Mouse (Mus musculus): ENCODE results near the gene Slc35f1.
"Not testable (repeated sequence)": the region's sequence is repeated elsewhere in the genome, so short reads cannot be mapped to it uniquely, and the experiment has no call there.

Slc35f1 gene

DNA sequence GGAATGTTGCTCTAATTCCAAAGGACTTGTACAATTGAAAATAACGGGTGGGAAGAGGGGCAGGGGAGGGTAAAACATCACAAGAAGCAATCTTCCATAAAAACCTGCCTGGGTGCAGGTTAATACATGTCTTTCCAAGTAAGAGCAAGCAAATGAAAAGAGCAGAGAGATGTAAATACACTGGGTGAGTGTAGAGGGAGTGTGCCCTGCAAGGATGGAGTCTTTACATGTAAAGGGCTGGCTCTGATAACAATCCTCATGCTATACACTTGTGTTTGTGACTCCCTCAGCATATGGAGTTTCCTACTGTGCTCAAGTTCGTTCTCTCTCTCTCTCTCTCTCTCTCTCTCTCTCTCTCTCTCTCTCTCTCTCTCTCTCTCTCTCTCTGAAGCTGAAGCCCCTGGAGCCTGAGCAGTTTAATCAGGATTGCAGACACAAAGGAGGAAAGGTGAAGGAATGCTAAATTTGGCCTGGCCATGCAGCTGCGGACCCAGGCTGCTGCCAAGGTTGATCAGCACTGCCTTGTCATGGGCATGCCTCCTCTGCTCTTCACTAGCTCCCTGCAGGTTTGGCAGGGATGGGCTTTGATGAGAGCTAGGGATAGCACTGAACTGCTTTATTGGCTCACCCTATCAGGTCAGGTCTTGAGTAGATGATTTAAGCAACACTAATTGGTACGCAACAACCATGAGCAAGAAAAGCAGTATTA is 187.9 kb downstream of the Slc35f1 start:
- POLR2A ChIA-PET: interaction anchor here in 1 of 4 experiments (0.7 kb wide), 1 partner anchor 32 kb away, joined by 7 read pairs; no protein-coding TSS in a partner anchor

DNA sequence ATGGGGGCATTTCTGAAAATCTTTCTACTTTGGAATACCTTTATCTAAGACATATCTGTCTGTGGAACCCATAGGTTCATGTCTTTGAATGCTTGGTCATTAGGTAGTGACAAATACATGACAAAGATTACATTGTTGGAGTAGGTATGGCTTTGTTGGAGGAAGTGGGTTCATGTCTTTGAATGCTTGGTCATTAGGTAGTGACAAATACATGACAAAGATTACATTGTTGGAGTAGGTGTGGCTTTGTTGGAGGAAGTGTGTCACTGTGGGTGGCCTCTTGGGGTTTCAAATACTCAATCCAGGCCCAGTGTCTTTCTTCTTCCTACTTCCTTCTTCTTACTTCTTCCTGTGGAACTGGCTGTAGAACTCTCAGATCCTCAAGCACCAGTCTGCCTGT is 206.4 kb downstream of the Slc35f1 start:
- POLR2A ChIA-PET, CTCF ChIA-PET: not testable (repeated sequence)

More for the DNA sequence above, 187.9 kb downstream of the Slc35f1 start:
- CTCF ChIA-PET: no interaction called here

DNA sequence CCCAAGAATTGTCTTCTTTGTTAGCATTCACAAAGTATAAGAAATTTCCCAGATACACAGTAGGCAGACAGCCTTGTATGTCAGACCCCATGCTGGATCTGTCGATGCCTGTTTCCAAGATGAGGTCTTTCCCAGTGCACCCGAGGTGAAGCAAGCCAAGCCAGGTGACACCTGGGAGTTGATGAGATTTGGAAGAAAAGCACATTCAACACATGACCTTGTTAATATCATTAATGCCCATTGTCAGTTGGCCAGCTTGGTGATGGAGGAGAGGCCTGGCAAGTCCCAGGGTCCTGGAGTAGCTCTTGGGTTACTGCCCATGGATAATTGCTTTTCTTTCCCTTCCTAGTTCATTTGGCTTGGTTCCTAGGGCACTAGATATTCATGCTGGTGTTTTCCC is 214.6 kb downstream of the Slc35f1 start:
- POLR2A ChIA-PET: no interaction called here
- CTCF ChIA-PET: no interaction called here

DNA sequence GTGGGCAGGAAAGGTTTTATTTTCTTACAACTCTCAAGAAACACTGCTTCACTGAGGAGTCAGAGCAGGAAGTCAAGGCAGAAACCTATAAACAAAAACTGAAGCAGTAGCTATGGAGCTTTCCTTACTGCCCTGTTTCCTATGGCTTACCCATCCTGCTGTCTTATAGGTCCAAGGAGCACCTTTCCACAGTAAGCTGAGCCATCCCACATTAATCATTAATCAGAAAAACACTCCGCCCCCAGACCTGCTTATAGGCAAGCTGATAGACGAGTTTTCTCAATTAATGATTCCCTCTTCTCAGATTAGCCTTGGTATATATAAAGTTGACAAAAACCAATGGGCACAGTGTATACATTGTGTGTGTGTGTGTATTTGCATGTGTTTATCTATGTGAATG is 221.4 kb downstream of the Slc35f1 start:
- CTCF ChIA-PET: no interaction called here
- POLR2A ChIA-PET: no interaction called here

GRCm38 (mm10) chr10:52918715-52919114 is 228.4 kb downstream of the Slc35f1 start:
- ChIA-PET POLR2A (no interaction called here), CTCF (no interaction called here)

GRCm38 (mm10) chr10:52923143-52923542 is 232.8 kb downstream of the Slc35f1 start:
- CTCF ChIA-PET: no interaction called here
- POLR2A ChIA-PET: no interaction called here

DNA sequence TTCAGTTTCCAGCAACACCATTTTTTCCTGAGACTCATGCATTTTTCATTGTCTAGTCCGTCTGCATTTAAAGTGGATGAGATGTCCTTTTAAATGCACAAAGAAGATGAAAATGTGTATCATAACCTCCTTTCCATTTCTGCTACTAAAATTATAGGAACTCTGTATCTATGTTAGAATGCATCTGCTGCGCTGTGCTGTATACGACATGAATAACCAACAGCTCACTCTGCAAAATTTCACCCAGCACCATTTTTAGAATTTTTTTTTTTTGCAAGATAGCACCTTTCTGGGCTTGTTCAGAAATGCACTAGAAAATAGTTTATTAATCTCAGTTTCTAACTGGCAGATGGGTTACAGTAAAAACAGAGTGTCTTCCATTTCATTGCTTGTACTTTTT is 236.0 kb downstream of the Slc35f1 start:
- ChIA-PET POLR2A (no interaction called here), CTCF (interaction anchor here in 1 of 4 experiments (1.0 kb wide), 1 partner anchor 9 kb away, joined by 3 read pairs; no protein-coding TSS in a partner anchor)

DNA sequence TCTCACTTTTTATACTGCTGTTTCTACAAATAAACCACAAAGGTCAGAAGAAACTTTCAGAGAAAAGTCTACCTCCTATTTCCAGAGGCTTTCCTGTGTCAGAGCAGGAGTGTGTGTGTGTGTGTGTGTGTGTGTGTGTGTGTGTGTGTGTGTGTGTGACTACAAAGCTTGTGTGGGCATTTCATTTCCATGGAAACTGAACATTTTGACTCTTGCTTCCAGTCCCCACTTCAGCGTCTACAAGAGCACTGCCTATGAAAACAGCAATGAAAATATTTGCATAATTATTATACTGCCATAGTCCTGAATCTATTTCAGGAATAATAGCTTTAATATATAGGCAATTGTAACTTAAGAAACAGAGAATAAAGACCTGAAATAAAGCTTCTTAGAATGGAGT is 241.8 kb downstream of the Slc35f1 start:
- POLR2A ChIA-PET: no interaction called here
- CTCF ChIA-PET: interaction anchor here in 2 of 4 experiments (0.7 to 0.9 kb wide), 2 partner anchors 11 to 93 kb away, joined by 3 read pairs; no protein-coding TSS in a partner anchor

- CTCF ChIA-PET: no interaction called here
- POLR2A ChIA-PET: interaction anchor here in 1 of 4 experiments (0.6 kb wide), 1 partner anchor 338 kb away, joined by 3 read pairs; no protein-coding TSS in a partner anchor
Observed at GRCm38 (mm10) chr10:52934615-52935014, 244.3 kb downstream of the Slc35f1 start.

- POLR2A ChIA-PET: no interaction called here
- CTCF ChIA-PET: interaction anchor here in 1 of 4 experiments (0.6 kb wide), 1 partner anchor 1967 kb away, joined by 3 read pairs; no protein-coding TSS in a partner anchor
Observed at GRCm38 (mm10) chr10:52940111-52940830, 249.9 kb downstream of the Slc35f1 start.

DNA sequence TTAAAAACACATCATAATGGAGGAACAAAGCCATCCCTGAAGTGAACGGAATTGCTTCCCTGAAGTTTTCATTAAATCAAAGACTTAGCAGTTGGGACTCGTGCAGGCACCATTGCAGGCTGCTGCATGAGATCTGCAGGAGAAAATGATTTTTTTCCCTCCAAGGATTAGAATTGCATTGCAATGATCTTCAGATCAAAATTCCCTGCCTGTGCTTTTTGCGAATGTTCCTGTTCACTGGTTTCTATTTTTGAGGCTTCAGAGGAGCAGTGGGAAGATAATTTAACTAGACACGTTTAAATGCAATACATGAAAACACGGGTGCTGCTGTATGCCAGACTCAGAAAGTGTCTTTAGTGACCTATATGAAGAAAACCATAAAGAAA is 250.5 kb downstream of the Slc35f1 start:
- CTCF ChIA-PET: interaction anchor here in 1 of 4 experiments (0.6 kb wide), 1 partner anchor 1967 kb away, joined by 3 read pairs; no protein-coding TSS in a partner anchor
- POLR2A ChIA-PET: no interaction called here

GRCm38 (mm10) chr10:52952581-52952980 is 262.2 kb downstream of the Slc35f1 start:
- ChIA-PET CTCF (no interaction called here), POLR2A (no interaction called here)

GRCm38 (mm10) chr10:52956728-52957127 is 266.4 kb downstream of the Slc35f1 start:
- ChIA-PET CTCF (interaction anchor here in 1 of 4 experiments (0.7 kb wide), 1 partner anchor 10 kb away, joined by 3 read pairs; no protein-coding TSS in a partner anchor), POLR2A (no interaction called here)

DNA sequence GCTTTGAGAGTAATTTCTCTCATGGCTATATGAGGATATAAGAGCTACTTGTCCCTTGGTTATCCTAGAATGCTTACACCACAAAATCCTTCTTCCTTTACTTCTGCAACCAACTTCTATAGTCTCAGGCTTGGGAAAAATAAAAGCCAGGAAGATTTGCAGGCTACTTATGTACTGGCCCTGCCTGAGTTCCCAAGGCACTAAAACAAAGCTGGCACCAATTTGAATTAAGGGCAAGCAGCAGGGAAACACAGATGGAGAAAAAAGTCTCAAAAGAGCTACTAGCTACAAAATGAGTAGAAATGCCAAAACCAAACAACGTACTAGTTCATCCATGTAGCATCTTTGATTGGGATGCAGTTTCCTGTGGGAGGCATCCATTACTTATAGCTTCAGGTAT is 288.9 kb downstream of the Slc35f1 start:
- ChIA-PET CTCF (no interaction called here), POLR2A (no interaction called here)

DNA sequence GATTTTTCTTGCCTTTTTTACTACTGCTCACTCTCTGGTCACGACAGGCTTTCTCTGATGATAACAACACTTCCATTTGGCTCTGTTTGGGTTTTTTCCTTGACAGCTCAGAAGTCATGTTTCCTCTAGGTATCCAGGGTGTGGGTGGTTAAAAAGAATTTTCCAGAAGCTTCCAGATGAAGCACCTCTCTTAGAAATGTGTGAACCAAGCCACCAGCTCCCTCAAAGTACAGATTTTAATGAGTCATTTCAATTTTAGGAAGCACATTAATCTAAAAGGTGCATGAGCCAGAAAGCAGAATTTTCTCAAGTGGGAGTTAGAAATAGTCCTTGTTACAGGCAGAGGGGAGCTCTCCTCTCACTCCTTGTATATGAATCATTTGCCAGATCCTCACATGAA is 292.5 kb downstream of the Slc35f1 start:
- CTCF ChIA-PET: no interaction called here
- POLR2A ChIA-PET: interaction anchor here in 1 of 4 experiments (0.7 kb wide), 1 partner anchor 596 kb away, joined by 4 read pairs; no protein-coding TSS in a partner anchor

- POLR2A ChIA-PET: no interaction called here
- CTCF ChIA-PET: no interaction called here
Observed at GRCm38 (mm10) chr10:52992246-52992645, 301.9 kb downstream of the Slc35f1 start.

- CTCF ChIA-PET: no interaction called here
- POLR2A ChIA-PET: no interaction called here
Observed at GRCm38 (mm10) chr10:52996886-52997285, 306.6 kb downstream of the Slc35f1 start.

- POLR2A ChIA-PET: no interaction called here
- CTCF ChIA-PET: no interaction called here
Observed at GRCm38 (mm10) chr10:53001136-53001535, 310.8 kb downstream of the Slc35f1 start.

- ChIA-PET POLR2A (no interaction called here), CTCF (no interaction called here)
Observed at GRCm38 (mm10) chr10:53006229-53007190, 316.2 kb downstream of the Slc35f1 start.

DNA sequence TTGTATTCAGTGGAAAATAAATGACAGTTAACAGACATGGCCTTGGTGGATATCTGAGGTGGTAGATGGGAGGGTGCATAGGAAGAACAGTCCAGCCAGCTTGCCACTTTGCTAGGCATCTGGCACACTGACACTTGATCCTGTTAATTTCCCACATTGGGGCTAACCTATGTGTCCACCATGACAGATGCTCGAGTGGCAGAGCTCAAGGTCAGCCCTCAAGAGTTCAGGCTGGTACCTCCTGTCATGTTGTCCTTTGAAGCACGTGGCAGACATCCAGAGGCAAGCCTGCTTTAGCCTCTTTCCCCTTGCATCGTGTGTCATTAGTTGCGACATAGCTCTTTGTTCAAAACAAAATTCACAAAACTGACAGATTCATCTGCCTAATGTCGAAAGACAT is 323.5 kb downstream of the Slc35f1 start:
- CTCF ChIA-PET: no interaction called here
- POLR2A ChIA-PET: no interaction called here
